Mouse (Mus musculus): Measurements from ENCODE around the gene Tomm20l. TPM values are rescaled to one million over a fixed set of nuclear protein-coding genes. Genes with fewer than 3 reads are reported as not detected.

Gene Tomm20l
- polyA plus RNA-seq (2017; shearing (Covaris generic)): under 1 TPM; 0.70 to 0.72 TPM

DNA sequence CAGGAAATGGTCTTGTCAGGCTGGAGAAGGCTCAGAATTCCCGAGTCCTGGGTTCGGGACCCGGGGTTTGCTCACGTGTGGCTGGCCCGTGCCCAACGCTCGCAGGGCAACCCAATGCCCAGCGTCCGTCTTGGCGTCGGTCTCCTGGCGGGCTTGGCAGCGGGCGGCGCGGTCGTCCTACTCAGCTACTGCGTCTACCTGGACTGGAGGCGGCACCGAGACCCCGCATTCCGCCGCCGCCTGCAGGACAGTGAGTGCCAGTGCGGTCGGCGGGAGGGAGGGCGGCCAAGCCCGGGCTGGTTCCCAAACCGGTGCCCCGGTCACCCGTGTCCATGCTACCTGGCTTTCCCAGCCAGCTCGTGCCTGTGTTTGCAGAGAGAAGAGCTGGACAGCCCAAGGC is at the start of gene Tomm20l:
Gene Tomm20l (plus strand): TSS at position 98 of the 400 bp plus-strand sequence.

DNA sequence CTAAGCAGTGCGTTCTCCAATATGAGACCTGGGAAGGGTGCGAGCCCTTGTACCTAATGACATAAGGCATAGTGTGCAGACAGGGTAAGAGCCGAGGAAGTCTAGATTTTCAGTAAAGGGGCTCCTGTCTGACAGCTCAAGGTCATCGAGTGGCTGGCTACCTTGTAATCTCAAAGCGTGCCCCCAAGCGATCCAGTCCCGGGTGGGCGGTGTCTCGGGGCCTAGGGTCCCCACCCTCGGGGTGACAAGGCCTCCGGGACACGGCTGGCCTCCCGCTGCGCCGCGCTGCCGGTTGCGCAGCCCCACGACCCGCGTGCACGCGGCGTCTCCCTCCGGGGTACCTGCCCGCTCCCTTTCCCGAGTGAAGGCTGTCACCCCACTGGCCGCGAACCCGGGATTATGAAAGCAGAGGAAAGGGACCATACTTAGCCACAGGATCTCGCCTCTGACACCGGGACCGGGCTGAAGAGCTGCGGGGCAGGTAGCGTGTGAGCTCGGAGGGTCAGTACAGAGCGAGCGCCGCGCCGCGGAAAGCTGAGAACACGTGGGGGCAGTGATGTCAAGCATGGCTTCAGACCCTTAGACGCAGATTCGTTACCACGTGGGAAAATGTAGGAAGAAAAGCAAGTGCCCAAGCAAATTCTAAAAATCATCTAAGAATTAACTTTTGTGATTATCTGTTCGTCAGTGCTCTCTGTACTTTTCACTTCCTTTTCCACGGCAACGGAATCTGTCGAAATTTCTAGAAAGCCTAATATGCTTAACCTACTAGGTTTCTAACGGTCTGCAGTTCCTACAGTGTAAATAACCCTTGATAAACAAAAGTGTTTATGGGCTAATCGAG is 25.1 kb downstream of the Tomm20l start, which contains the start of the genes Timm9 and 2700049A03Rik:
Gene Timm9 (minus strand): TSS at position 555 of the 844 bp plus-strand sequence.
Gene 2700049A03Rik (plus strand): TSS at position 719 of the 844 bp plus-strand sequence.

Other genes starting within 250 kb of the Tomm20l start
- 100 to 1,000 TPM; 283 to 315 TPM for gene Actr10, start 173.6 kb upstream of the Tomm20l start, polyA plus RNA-seq (2017; shearing (Covaris generic))
- 100 to 1,000 TPM; 348 to 351 TPM for gene Psma3, start 136.8 kb upstream of the Tomm20l start, polyA plus RNA-seq (2017; shearing (Covaris generic))
- 100 to 1,000 TPM; 145 to 153 TPM for gene Arid4a, start 95.4 kb upstream of the Tomm20l start, polyA plus RNA-seq (2017; shearing (Covaris generic))
- gene Timm9, start 25.3 kb downstream of the Tomm20l start, polyA plus RNA-seq (2017; shearing (Covaris generic)): 10 to 100 TPM; 41.3 to 64.3 TPM
- gene 2700049A03Rik, start 25.4 kb downstream of the Tomm20l start, polyA plus RNA-seq (2017; shearing (Covaris generic)): 10 to 100 TPM; 10.2 to 11.7 TPM
- 1 to 10 TPM in 1 of 2 experiments, under 1 TPM in 1; 0.33 to 2.2 TPM for gene Dact1, start 198.5 kb downstream of the Tomm20l start, polyA plus RNA-seq (2017; shearing (Covaris generic))

Measured in inflammation-experienced regulatory T-cells (primary cell).